Mouse (Mus musculus) CH12.LX (cell line): ENCODE measurements around the gene Mob1a. TPM values are rescaled to one million over a fixed set of nuclear protein-coding genes. Genes with fewer than 3 reads are reported as not detected.
"Not testable (repeated sequence)": the region's sequence is repeated elsewhere in the genome, so short reads cannot be mapped to it uniquely, and the experiment has no call there.

Experiments used
- DNase-seq: peaks from one replicate; pipeline ENCODE4 v3.0.0-alpha.2; 2013; ENCODE audit errors: extremely low read depth
- H3K27ac ChIP-seq: 2 replicates; pipeline ENCODE4 v1.5.1; 2012; ENCODE audit warnings: low read depth, mild to moderate bottlenecking, control low read depth, moderate library complexity; ENCODE audit not compliant: insufficient read depth
- H3K27me3 ChIP-seq: replicated peaks from 2 replicates; pipeline ENCODE3; 2012; ENCODE audit warnings: inconsistent platforms
- H3K36me3 ChIP-seq, 2 experiments: replicated peaks in 1 of 2; 2 replicates each; pipeline versions ENCODE3 to v1.6.1; 2012; ENCODE audit warnings: inconsistent platforms in 1 of 2, low read length in 1 of 2, mild to moderate bottlenecking in 1 of 2, mixed read lengths in 1 of 2, moderate library complexity in 1 of 2; ENCODE audit not compliant: control insufficient read depth in 1 of 2, insufficient read depth in 1 of 2
- H3K4me1 ChIP-seq, 2 experiments: 2 replicates each; pipeline ENCODE4 v1.6.1; 2012; ENCODE audit warnings: inconsistent platforms in 1 of 2, moderate library complexity in 1 of 2; ENCODE audit not compliant: insufficient read depth in 2 of 2, control insufficient read depth in 1 of 2
- H3K4me2 ChIP-seq: 2 replicates; pipeline ENCODE4 v1.6.1; 2012; ENCODE audit warnings: low read depth, mild to moderate bottlenecking, control low read depth; ENCODE audit not compliant: poor library complexity, insufficient read depth, severe bottlenecking
- H3K4me3 ChIP-seq, 3 experiments: fragments of 150-350 bp in 1 of 3; sonication (generic) in 1 of 3; replicated peaks in 1 of 3; 2 replicates each; pipeline versions ENCODE3 to v1.5.1; 2011 to 2012; ENCODE audit warnings: low read depth in 2 of 3, low read length in 2 of 3, mild to moderate bottlenecking in 2 of 3, moderate library complexity in 2 of 3, control low read depth in 1 of 3, improper control_type of control experiment in 1 of 3, inconsistent platforms in 1 of 3, mixed read lengths in 1 of 3; ENCODE audit not compliant: poor library complexity in 1 of 3
- H3K79me2 ChIP-seq: replicated peaks from 2 replicates; pipeline ENCODE4 v1.6.1; 2012; ENCODE audit warnings: mild to moderate bottlenecking, moderate library complexity; ENCODE audit not compliant: control insufficient read depth, poor library complexity, insufficient read depth, severe bottlenecking; ENCODE audit errors: extremely low read depth
- H3K9ac ChIP-seq: 2 replicates; pipeline ENCODE4 v1.6.1; 2012; ENCODE audit warnings: low read depth, mild to moderate bottlenecking, control low read depth, moderate library complexity; ENCODE audit not compliant: insufficient read depth
- H3K9me3 ChIP-seq: replicated peaks from 2 replicates; pipeline ENCODE3; 2012; ENCODE audit warnings: low read length, inconsistent platforms, mixed read lengths
- CHD1 ChIP-seq: IDR thresholded peaks from 2 replicates; pipeline ENCODE4 v1.6.1; 2012; ENCODE audit warnings: low read depth, low read length, improper control_type of control experiment, inconsistent platforms
- CTCF ChIP-seq, 2 experiments: IDR thresholded peaks in 1 of 2; conservative IDR thresholded peaks in 1 of 2; 2 replicates each; pipeline ENCODE4 v1.5.1; 2011 to 2012; ENCODE audit warnings: low read depth in 2 of 2, low read length in 2 of 2, improper control_type of control experiment in 1 of 2, inconsistent platforms in 1 of 2, mild to moderate bottlenecking in 1 of 2, moderate library complexity in 1 of 2
- ELF1 ChIP-seq: IDR thresholded peaks from 2 replicates; pipeline ENCODE4 v1.6.1; 2014; ENCODE audit warnings: low read depth, mild to moderate bottlenecking, inconsistent platforms, low read length, improper control_type of control experiment
- ETS1 ChIP-seq: conservative IDR thresholded peaks from 2 replicates; pipeline ENCODE4 v1.6.1; 2012; ENCODE audit warnings: low read depth, mild to moderate bottlenecking, inconsistent platforms, low read length, improper control_type of control experiment, moderate library complexity
- IRF4 ChIP-seq: IDR thresholded peaks from 2 replicates; pipeline ENCODE4 v1.6.1; 2014; ENCODE audit warnings: low read depth, mild to moderate bottlenecking, inconsistent platforms, low read length, improper control_type of control experiment
- KAT2A ChIP-seq: IDR thresholded peaks from 2 replicates; pipeline ENCODE4 v1.6.1; 2012; ENCODE audit warnings: low read length, improper control_type of control experiment, inconsistent platforms; ENCODE audit not compliant: insufficient replicate concordance
- MAFK ChIP-seq: IDR thresholded peaks from 2 replicates; pipeline ENCODE4 v1.6.1; 2011; ENCODE audit warnings: low read length, improper control_type of control experiment; ENCODE audit not compliant: insufficient replicate concordance
- MAX ChIP-seq: IDR thresholded peaks from 2 replicates; pipeline ENCODE4 v1.6.1; 2011; ENCODE audit warnings: low read length, improper control_type of control experiment
- MYC ChIP-seq: IDR thresholded peaks from 2 replicates; pipeline ENCODE4 v1.6.1; 2011; ENCODE audit warnings: low read depth, mild to moderate bottlenecking, improper control_type of control experiment, low read length
- NELFE ChIP-seq: IDR thresholded peaks from 2 replicates; pipeline ENCODE4 v1.6.1; 2011; ENCODE audit warnings: low read depth, low read length, improper control_type of control experiment
- NRF1 ChIP-seq: IDR thresholded peaks from 2 replicates; pipeline ENCODE4 v1.6.1; 2014; ENCODE audit warnings: low read depth, mild to moderate bottlenecking, inconsistent platforms, low read length, improper control_type of control experiment, moderate library complexity
- POLR2AphosphoS2 ChIP-seq: IDR thresholded peaks from 2 replicates; pipeline ENCODE4 v1.6.1; 2011; ENCODE audit warnings: low read depth, low read length, improper control_type of control experiment
- RAD21 ChIP-seq: IDR thresholded peaks from 2 replicates; pipeline ENCODE4 v1.6.1; 2011; ENCODE audit warnings: low read depth, mild to moderate bottlenecking, low read length, improper control_type of control experiment, moderate library complexity
- SIN3A ChIP-seq: IDR thresholded peaks from 2 replicates; pipeline ENCODE4 v1.6.1; 2012; ENCODE audit warnings: low read length, improper control_type of control experiment, inconsistent platforms
- SMC3 ChIP-seq: IDR thresholded peaks from 2 replicates; pipeline ENCODE4 v1.6.1; 2011; ENCODE audit warnings: low read depth, low read length, improper control_type of control experiment
- TBP ChIP-seq: conservative IDR thresholded peaks from 2 replicates; pipeline ENCODE4 v1.6.1; 2011; ENCODE audit warnings: low read depth, low read length, improper control_type of control experiment
- TCF12 ChIP-seq: IDR thresholded peaks from 2 replicates; pipeline ENCODE4 v1.6.1; 2014; ENCODE audit warnings: low read depth, mild to moderate bottlenecking, inconsistent platforms, low read length, improper control_type of control experiment
- UBTF ChIP-seq: IDR thresholded peaks from 2 replicates; pipeline ENCODE4 v1.6.1; 2012; ENCODE audit warnings: low read depth, mild to moderate bottlenecking, inconsistent platforms, low read length, improper control_type of control experiment, moderate library complexity
- USF1 ChIP-seq: IDR thresholded peaks from 2 replicates; pipeline ENCODE4 v1.6.1; 2014; ENCODE audit warnings: low read depth, mild to moderate bottlenecking, inconsistent platforms, low read length, improper control_type of control experiment
- dilution Hi-C: fragments of 300-500 bp; cut with MboI; formaldehyde crosslinking; loops from 2 replicates; pipeline ENCODE4 v1.14.3; 2020; ENCODE audit warnings: low sequenced_read_pairs; ENCODE audit not compliant: extremely low pct_unique_long_range_greater_than_20kb, extremely low pct_ligation_motif_present
- in situ Hi-C: fragments of 300-500 bp; cut with MboI; formaldehyde crosslinking; loops from 3 replicates; pipeline ENCODE4 v1.14.3; 2019; ENCODE audit warnings: low sequenced_read_pairs, low pct_ligation_motif_present, low pct_unique_long_range_greater_than_20kb, mixed read lengths
- polyA plus RNA-seq: library from polyadenylated mRNA; unstranded; fragments of >175 nt; gene quantifications from 2 replicates; pipeline ENCODE4 v1.2.1, GENCODE M21; 2012; ENCODE audit warnings: low read depth; ENCODE audit not compliant: insufficient read length
- total RNA-seq, 2 experiments: library from RNA; depleted of rRNA; stranded (reverse); fragments of 300-350 nt in 1 of 2; fragments of >200 nt in 1 of 2; gene quantifications; 2 replicates each; pipeline ENCODE4 v1.2.3; 2012 to 2014

Gene Mob1a
- total and polyA plus RNA-seq, 3 experiments: 82.6 to 182 (median 99.8) TPM

DNA sequence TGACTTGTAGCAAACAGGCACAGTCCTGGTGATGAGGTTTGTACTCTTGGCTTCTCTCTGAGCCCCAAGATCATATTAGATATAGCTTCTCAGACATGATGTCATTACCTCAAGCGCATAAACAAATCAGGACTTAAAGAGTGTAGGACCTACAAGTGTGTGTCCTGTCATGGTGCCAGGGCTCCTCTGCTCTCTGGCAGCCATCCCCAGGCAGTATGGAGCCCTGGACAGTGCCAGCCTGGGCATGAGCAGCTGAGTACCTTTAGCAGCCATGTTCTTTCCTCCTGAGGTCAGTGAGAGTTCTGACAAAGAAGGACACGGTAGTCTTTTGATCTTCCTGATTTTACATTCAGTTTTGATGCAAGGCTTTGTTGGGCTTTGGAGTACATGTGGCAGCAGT, 17.1 kb downstream of the Mob1a start:
- no peaks in the 10 kb centered on the region for H3K27me3 ChIP-seq
- H3K79me2 ChIP-seq: peaks cover 6% of the 10 kb centered on the region
- dilution Hi-C loops (no loop called here), in situ Hi-C loops (no loop called here)
- H3K36me3 ChIP-seq: peaks cover 51 to 69% of the 10 kb centered on the region in 2 experiments
- H3K9ac ChIP-seq: no peak overlapping the region
- no peaks in the 10 kb centered on the region for H3K4me1 ChIP-seq
- no peak overlapping the region for H3K27ac ChIP-seq
- no peak overlapping the region for H3K4me3 ChIP-seq
- TF ChIP-seq MAX (no peak), MAFK (no peak), RAD21 (no peak), NELFE (no peak), NRF1 (no peak), CHD1 (no peak), ETS1 (no peak), CTCF (conservative IDR thresholded peaks at IDR 0.05 in 1 of 2, IDR thresholded peaks at IDR 0.05 in 1 of 2; ENCODE audit: low read depth in 2 of 2, low read length in 2 of 2) (no peak), USF1 (no peak), IRF4 (no peak), TBP (no peak), UBTF (no peak), SIN3A (no peak), MYC (no peak), KAT2A (no peak), SMC3 (no peak), TCF12 (no peak), ELF1 (no peak), POLR2AphosphoS2 (no peak)
- no peak for DNase-seq
- H3K9me3 ChIP-seq: no peaks in the 10 kb centered on the region
- no peak overlapping the region for H3K4me2 ChIP-seq

DNA sequence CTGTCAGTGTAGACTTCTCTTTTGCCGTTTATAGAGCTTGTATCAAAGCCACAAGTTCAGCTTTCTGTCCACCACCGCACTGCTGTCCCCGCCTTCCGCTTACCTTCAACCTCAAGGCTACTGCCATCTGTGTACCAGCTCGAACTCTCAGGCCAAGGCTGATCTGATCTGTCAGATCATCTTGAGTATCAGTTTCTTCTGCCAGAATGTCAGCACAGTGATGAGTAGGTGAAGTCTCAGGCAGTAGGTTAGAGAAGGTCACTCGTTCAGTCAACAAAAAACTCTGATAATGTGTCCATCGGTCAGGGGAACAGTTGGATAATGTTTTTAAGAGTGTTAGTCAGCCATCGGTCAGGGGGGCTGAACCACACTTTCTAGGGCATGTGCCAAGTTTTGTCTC, 19.5 kb downstream of the Mob1a start:
- DNase-seq, in situ Hi-C loops, dilution Hi-C loops, H3K4me2 ChIP-seq, H3K27me3 ChIP-seq, H3K27ac ChIP-seq, H3K4me3 ChIP-seq, H3K9me3 ChIP-seq, H3K79me2 ChIP-seq, H3K9ac ChIP-seq, H3K4me1 ChIP-seq: not testable (repeated sequence)
- peaks cover 37 to 53% of the 10 kb centered on the region in 2 experiments for H3K36me3 ChIP-seq
